Mouse (Mus musculus): Measurements from ENCODE around the gene Crhr2. TPM values are rescaled to one million over a fixed set of nuclear protein-coding genes. Genes with fewer than 3 reads are reported as not detected.

Gene Crhr2
- total RNA-seq, 2 experiments from 2014 or later, result 1.3 to 1.7 TPM

GRCm38 (mm10) chr6:55057427-55057826 lies 75.4 kb downstream of the Crhr2 start:
- no peak for DNase-seq
- intact Hi-C loops (cut with DNase I), result no loop called here

- intact Hi-C loops (cut with DNase I), result no loop called here
- DNase-seq, result no peak
Measured at GRCm38 (mm10) chr6:55054491-55054890, 78.3 kb downstream of the Crhr2 start.

GRCm38 (mm10) chr6:55049186-55049585 lies 83.6 kb downstream of the Crhr2 start:
- no peak for DNase-seq
- intact Hi-C loops (cut with DNase I), result no loop called here

GRCm38 (mm10) chr6:55045326-55045725 lies 87.5 kb downstream of the Crhr2 start:
- DNase-seq, result no peak
- intact Hi-C loops (cut with DNase I), result no loop called here

GRCm38 (mm10) chr6:55044542-55044941 lies 88.3 kb downstream of the Crhr2 start:
- DNase-seq, result no peak
- intact Hi-C loops (cut with DNase I), result no loop called here

GRCm38 (mm10) chr6:55043206-55043605 lies 89.6 kb downstream of the Crhr2 start:
- intact Hi-C loops (cut with DNase I), result no loop called here

More at GRCm38 (mm10) chr6:55043206-55043605, 89.6 kb downstream of the Crhr2 start:
- no peak for DNase-seq

Other genes with a start within 250 kb of the Crhr2 start
- gene Nod1, start 160.4 kb downstream of the Crhr2 start, total RNA-seq (2021), result 1 to 10 TPM; 2.4 TPM
- 10 to 100 TPM; 17.7 to 20.3 TPM for gene Ggct, start 140.1 kb downstream of the Crhr2 start, total RNA-seq (2021)
- gene Gars, start 95.0 kb downstream of the Crhr2 start, total RNA-seq (2021), result 100 to 1,000 TPM; 197 to 204 TPM
- not detected for gene Inmt, start 42.0 kb upstream of the Crhr2 start, total RNA-seq (2021)
- 10 to 100 TPM; 13.4 to 14.6 TPM for gene Mindy4, start 70.4 kb upstream of the Crhr2 start, total RNA-seq (2021)
- gene Aqp1, start 203.4 kb upstream of the Crhr2 start, total RNA-seq (2021), result 1 to 10 TPM; 2.0 to 2.2 TPM
- gene Ghrhr, start 243.3 kb upstream of the Crhr2 start, total RNA-seq (2021), result not detected